Mouse (Mus musculus) hindbrain, postnatal 0 days (tissue): ENCODE results near the gene Maco1. TPM values are rescaled to one million over a fixed set of nuclear protein-coding genes. Genes with fewer than 3 reads are reported as not detected.
"Not testable (repeated sequence)": the region's sequence is repeated elsewhere in the genome, so short reads cannot be mapped to it uniquely, and the experiment has no call there.

Experiments used
- ATAC-seq: fragments of 200-750 bp; cut with Nextera tagmentation; 2 replicates; pipeline ENCODE4 v1.8.0; 2017; ENCODE audit warnings: mild to moderate bottlenecking, moderate TSS enrichment, moderate library complexity
- DNase-seq: peaks from one replicate; pipeline ENCODE4 v3.0.0-alpha.2; 2015; ENCODE audit warnings: low spot score
- H3K27ac ChIP-seq: fragments of 300-500 bp; sonication (generic); 2 replicates; pipeline ENCODE4 v1.5.1; 2014; ENCODE audit warnings: mild to moderate bottlenecking
- H3K27me3 ChIP-seq: fragments of 300-500 bp; sonication (generic); 2 replicates; pipeline ENCODE4 v1.6.1; 2014; ENCODE audit warnings: low read length, mixed read lengths; ENCODE audit not compliant: insufficient read depth
- H3K36me3 ChIP-seq: fragments of 300-500 bp; sonication (generic); 2 replicates; pipeline ENCODE4 v1.6.1; 2014; ENCODE audit warnings: low read length, mixed read lengths; ENCODE audit not compliant: insufficient read depth
- H3K4me1 ChIP-seq: fragments of 300-500 bp; sonication (generic); 2 replicates; pipeline ENCODE4 v1.6.1; 2014; ENCODE audit warnings: antibody characterized with exemption, low read length, mixed read lengths; ENCODE audit not compliant: insufficient read depth
- H3K4me2 ChIP-seq: fragments of 300-500 bp; sonication (generic); 2 replicates; pipeline ENCODE4 v1.6.1; 2014; ENCODE audit warnings: low read depth, mild to moderate bottlenecking, low read length, moderate library complexity, mixed read lengths
- H3K4me3 ChIP-seq: fragments of 300-500 bp; sonication (generic); 2 replicates; pipeline ENCODE4 v1.5.1; 2014; ENCODE audit warnings: low read length
- H3K9ac ChIP-seq: fragments of 300-500 bp; sonication (generic); replicated peaks from 2 replicates; pipeline ENCODE4 v1.6.1; 2014; ENCODE audit warnings: mild to moderate bottlenecking, low read length, moderate library complexity, mixed read lengths
- H3K9me3 ChIP-seq: fragments of 300-500 bp; sonication (generic); 2 replicates; pipeline ENCODE4 v1.6.1; 2016; ENCODE audit warnings: low read length, mixed read lengths
- CTCF ChIP-seq: IDR thresholded peaks from 2 replicates; pipeline ENCODE4 v1.5.1; 2016; ENCODE audit warnings: antibody characterized with exemption, control low read depth, low read depth
- WGBS: fragments of 180-500 bp; shearing (Covaris S2); extraction: QIAGEN DNeasy Blood & Tissue Kit; methylation state at CpG from one replicate; pipeline ENCODE4 v1.1.7; 2014; 5-methylcytosine and 5-hydroxymethylcytosine counted together
- polyA plus RNA-seq: library from polyadenylated mRNA; unstranded; fragments of >200 nt; fragmentation: Nextera tagmentation; extraction: Ambion mirVana; gene quantifications from 2 replicates; pipeline ENCODE4 v1.2.1, GENCODE M21; 2015
- total RNA-seq: library from RNA; depleted of rRNA; stranded (reverse); fragments of >200 nt; gene quantifications from 2 replicates; pipeline ENCODE4 v1.2.3, GENCODE M21; 2014

The Maco1 gene
- total and polyA plus RNA-seq, 2 experiments from 2014 or later = 45.5 to 70.3 TPM

- not testable (repeated sequence) for H3K4me1 ChIP-seq, H3K27ac ChIP-seq, H3K27me3 ChIP-seq, H3K9me3 ChIP-seq, ATAC-seq, H3K9ac ChIP-seq, H3K36me3 ChIP-seq, DNase-seq, H3K4me3 ChIP-seq, H3K4me2 ChIP-seq
- peak; percentile 38 for TF ChIP-seq CTCF
Measured at GRCm38 (mm10) chr4:134794959-134795358, 58.2 kb downstream of the Maco1 start.

- no peak overlapping the region for H3K9ac ChIP-seq
- H3K27me3 ChIP-seq = no peaks in the 10 kb centered on the region
- 47% methylated on average over 10 of the region's 10 CpGs for WGBS
- H3K36me3 ChIP-seq = no peaks in the 10 kb centered on the region
- TF ChIP-seq CTCF = peak; percentile 84
- no peaks in the 10 kb centered on the region for H3K4me1 ChIP-seq
- H3K9me3 ChIP-seq = no peaks in the 10 kb centered on the region
- peak; percentile 81 for DNase-seq
- ATAC-seq = no peak
- H3K4me3 ChIP-seq = no peak overlapping the region
- no peak overlapping the region for H3K27ac ChIP-seq
- H3K4me2 ChIP-seq = no peak overlapping the region
Measured at GRCm38 (mm10) chr4:134793213-134793956, 59.8 kb downstream of the Maco1 start.

GRCm38 (mm10) chr4:134791731-134792130, 61.4 kb downstream of the Maco1 start:
- no peaks in the 10 kb centered on the region for H3K4me1 ChIP-seq
- no peak for TF ChIP-seq CTCF
- 34% methylated on average over 6 of the region's 6 CpGs for WGBS
- H3K9me3 ChIP-seq = no peaks in the 10 kb centered on the region
- no peak overlapping the region for H3K27ac ChIP-seq
- H3K9ac ChIP-seq = no peak overlapping the region
- H3K4me2 ChIP-seq = no peak overlapping the region
- ATAC-seq (no peak; the same call in 1 of the 2 replicates), DNase-seq (peak; percentile 31)
- H3K36me3 ChIP-seq = no peaks in the 10 kb centered on the region
- H3K27me3 ChIP-seq = no peaks in the 10 kb centered on the region
- no peak overlapping the region for H3K4me3 ChIP-seq

GRCm38 (mm10) chr4:134786946-134787345, 66.2 kb downstream of the Maco1 start:
- WGBS = 44% methylated on average over 10 of the region's 10 CpGs
- no peak overlapping the region for H3K4me2 ChIP-seq
- H3K9me3 ChIP-seq = no peaks in the 10 kb centered on the region
- DNase-seq (no peak), ATAC-seq (no peak)
- no peak overlapping the region for H3K4me3 ChIP-seq
- TF ChIP-seq CTCF = no peak
- no peaks in the 10 kb centered on the region for H3K27me3 ChIP-seq
- H3K27ac ChIP-seq = no peak overlapping the region
- no peaks in the 10 kb centered on the region for H3K36me3 ChIP-seq
- no peaks in the 10 kb centered on the region for H3K4me1 ChIP-seq
- no peak overlapping the region for H3K9ac ChIP-seq

- no peaks in the 10 kb centered on the region for H3K27me3 ChIP-seq
- H3K4me3 ChIP-seq = no peak overlapping the region
- peak; percentile 69 for DNase-seq
Measured at GRCm38 (mm10) chr4:134784701-134785100, 68.4 kb downstream of the Maco1 start.

GRCm38 (mm10) chr4:134779136-134779934, 73.8 kb downstream of the Maco1 start:
- no peak for TF ChIP-seq CTCF
- Histone ChIP-seq H3K4me2 (no peak overlapping the region), H3K27me3 (no peaks in the 10 kb centered on the region), H3K36me3 (no peaks in the 10 kb centered on the region), H3K9ac (no peak overlapping the region), H3K4me3 (no peak overlapping the region), H3K9me3 (no peaks in the 10 kb centered on the region), H3K4me1 (no peaks in the 10 kb centered on the region), H3K27ac (no peak overlapping the region)
- ATAC-seq = no peak
- no peak for DNase-seq
- WGBS = 34% methylated on average over 14 of the region's 14 CpGs

More at GRCm38 (mm10) chr4:134784701-134785100, 68.4 kb downstream of the Maco1 start:
- Histone ChIP-seq H3K4me2 (no peak overlapping the region), H3K9ac (no peak overlapping the region), H3K36me3 (no peaks in the 10 kb centered on the region), H3K27ac (no peak overlapping the region), H3K4me1 (no peaks in the 10 kb centered on the region), H3K9me3 (no peaks in the 10 kb centered on the region)
- WGBS = 52% methylated on average over 5 of the region's 5 CpGs
- peak; percentile 68 for TF ChIP-seq CTCF
- no peak for ATAC-seq
